Mouse (Mus musculus) megakaryocyte, embryonic 14.5 days (primary cell): Measurements from ENCODE around the gene N4bp1. TPM values are rescaled to one million over a fixed set of nuclear protein-coding genes. Genes with fewer than 3 reads are reported as not detected.

Experiments used
- H3K27me3 ChIP-seq: replicated peaks from 2 replicates; pipeline ENCODE3; 2012; ENCODE audit warnings: inconsistent platforms
- H3K36me3 ChIP-seq: replicated peaks from 2 replicates; pipeline ENCODE3; 2012; ENCODE audit warnings: low read length, inconsistent platforms, mixed read lengths
- H3K4me1 ChIP-seq: 2 replicates; pipeline ENCODE4 v1.6.1; 2012; ENCODE audit warnings: inconsistent platforms
- H3K4me3 ChIP-seq: replicated peaks from 2 replicates; pipeline ENCODE3; 2012; ENCODE audit warnings: moderate library complexity, mild to moderate bottlenecking, inconsistent platforms
- H3K9me3 ChIP-seq: 2 replicates; pipeline ENCODE4 v1.6.1; 2012; ENCODE audit warnings: inconsistent platforms
- FLI1 ChIP-seq: IDR thresholded peaks from 2 replicates; pipeline ENCODE4 v1.6.1; 2012; ENCODE audit warnings: low read length, inconsistent platforms, mixed read lengths
- GATA1 ChIP-seq: IDR thresholded peaks from 3 replicates; pipeline ENCODE4 v1.6.1; 2012; ENCODE audit warnings: mixed read lengths, low read length, inconsistent platforms, borderline replicate concordance
- polyA plus RNA-seq: library from polyadenylated mRNA; stranded (reverse); fragments of >175 nt; gene quantifications from 2 replicates; pipeline ENCODE4 v1.2.3, GENCODE M21; 2012; ENCODE audit warnings: low replicate concordance; ENCODE audit not compliant: insufficient read depth

N4bp1 gene
- polyA plus RNA-seq, 1 experiment: 9.9 TPM

GRCm38 (mm10) chr8:86769945-86770715, 114.9 kb downstream of the N4bp1 start:
- Histone ChIP-seq H3K4me1 (peaks cover 27% of the 10 kb centered on the region), H3K36me3 (no peaks in the 10 kb centered on the region), H3K27me3 (peaks cover 14% of the 10 kb centered on the region), H3K9me3 (no peaks in the 10 kb centered on the region), H3K4me3 (no peak overlapping the region)
- no peak for TF ChIP-seq GATA1
- TF ChIP-seq FLI1: no peak

GRCm38 (mm10) chr8:86768499-86768898, 116.6 kb downstream of the N4bp1 start:
- TF ChIP-seq FLI1: no peak
- no peak for TF ChIP-seq GATA1
- Histone ChIP-seq H3K27me3 (peaks cover 20% of the 10 kb centered on the region), H3K4me1 (peaks cover 22% of the 10 kb centered on the region), H3K36me3 (no peaks in the 10 kb centered on the region), H3K9me3 (no peaks in the 10 kb centered on the region), H3K4me3 (no peak overlapping the region)

- no peak overlapping the region for H3K4me3 ChIP-seq
- H3K9me3 ChIP-seq: no peaks in the 10 kb centered on the region
- no peaks in the 10 kb centered on the region for H3K36me3 ChIP-seq
- peaks cover 30% of the 10 kb centered on the region for H3K27me3 ChIP-seq
- TF ChIP-seq FLI1: no peak
- H3K4me1 ChIP-seq: peaks cover 10% of the 10 kb centered on the region; the same call in 1 of the 2 replicates
Observed at GRCm38 (mm10) chr8:86766548-86767211, 118.4 kb downstream of the N4bp1 start.

- Histone ChIP-seq H3K4me3 (no peak overlapping the region), H3K27me3 (peaks cover 26% of the 10 kb centered on the region), H3K4me1 (peaks cover 3% of the 10 kb centered on the region; the same call in 1 of the 2 replicates), H3K36me3 (no peaks in the 10 kb centered on the region), H3K9me3 (no peaks in the 10 kb centered on the region)
- no peak for TF ChIP-seq FLI1
- no peak for TF ChIP-seq GATA1
Observed at GRCm38 (mm10) chr8:86765669-86766068, 119.4 kb downstream of the N4bp1 start.

GRCm38 (mm10) chr8:86765155-86765554, 119.9 kb downstream of the N4bp1 start:
- Histone ChIP-seq H3K9me3 (no peaks in the 10 kb centered on the region), H3K27me3 (peaks cover 27% of the 10 kb centered on the region), H3K36me3 (no peaks in the 10 kb centered on the region), H3K4me3 (no peak overlapping the region), H3K4me1 (0 out of 2 replicates have a peak, but pooled peaks cover 3% of the 10 kb centered on the region)
- TF ChIP-seq GATA1 (no peak), FLI1 (no peak)

GRCm38 (mm10) chr8:86762806-86763205, 122.3 kb downstream of the N4bp1 start:
- 0 out of 2 replicates have a peak, but pooled peaks cover 3% of the 10 kb centered on the region for H3K4me1 ChIP-seq
- no peak overlapping the region for H3K4me3 ChIP-seq
- TF ChIP-seq GATA1: no peak
- no peak for TF ChIP-seq FLI1
- H3K9me3 ChIP-seq: no peaks in the 10 kb centered on the region
- no peaks in the 10 kb centered on the region for H3K36me3 ChIP-seq
- peaks cover 29% of the 10 kb centered on the region for H3K27me3 ChIP-seq

GRCm38 (mm10) chr8:86760746-86761145, 124.3 kb downstream of the N4bp1 start:
- 0 out of 2 replicates have a peak, but pooled peaks cover 4% of the 10 kb centered on the region for H3K4me1 ChIP-seq
- no peak for TF ChIP-seq GATA1
- no peak for TF ChIP-seq FLI1
- no peaks in the 10 kb centered on the region for H3K36me3 ChIP-seq
- H3K4me3 ChIP-seq: no peak overlapping the region
- H3K27me3 ChIP-seq: peaks cover 28% of the 10 kb centered on the region
- H3K9me3 ChIP-seq: no peaks in the 10 kb centered on the region

- 0 out of 2 replicates have a peak, but pooled peaks cover 4% of the 10 kb centered on the region for H3K4me1 ChIP-seq
- no peak for TF ChIP-seq FLI1
- TF ChIP-seq GATA1: no peak
- H3K36me3 ChIP-seq: no peaks in the 10 kb centered on the region
- H3K9me3 ChIP-seq: 0 out of 2 replicates have a peak, but pooled peaks cover under 1% of the 10 kb centered on the region
- H3K27me3 ChIP-seq: peaks cover 28% of the 10 kb centered on the region
- H3K4me3 ChIP-seq: no peak overlapping the region
Observed at GRCm38 (mm10) chr8:86759090-86759491, 126.0 kb downstream of the N4bp1 start.

GRCm38 (mm10) chr8:86758651-86759050, 126.4 kb downstream of the N4bp1 start:
- Histone ChIP-seq H3K4me3 (no peak overlapping the region), H3K36me3 (no peaks in the 10 kb centered on the region), H3K9me3 (peaks cover 5% of the 10 kb centered on the region), H3K27me3 (peaks cover 28% of the 10 kb centered on the region), H3K4me1 (0 out of 2 replicates have a peak, but pooled peaks cover 4% of the 10 kb centered on the region)
- no peak for TF ChIP-seq GATA1
- no peak for TF ChIP-seq FLI1

Other genes starting within 250 kb of the N4bp1 start
- gene Gm10638, start 139.6 kb downstream of the N4bp1 start, polyA plus RNA-seq: 4.0 and 17.9 TPM in 2 replicates
- gene Siah1a, start 139.3 kb downstream of the N4bp1 start, polyA plus RNA-seq: 2.3 and 3.1 TPM in 2 replicates